In the genomic region with DNA sequence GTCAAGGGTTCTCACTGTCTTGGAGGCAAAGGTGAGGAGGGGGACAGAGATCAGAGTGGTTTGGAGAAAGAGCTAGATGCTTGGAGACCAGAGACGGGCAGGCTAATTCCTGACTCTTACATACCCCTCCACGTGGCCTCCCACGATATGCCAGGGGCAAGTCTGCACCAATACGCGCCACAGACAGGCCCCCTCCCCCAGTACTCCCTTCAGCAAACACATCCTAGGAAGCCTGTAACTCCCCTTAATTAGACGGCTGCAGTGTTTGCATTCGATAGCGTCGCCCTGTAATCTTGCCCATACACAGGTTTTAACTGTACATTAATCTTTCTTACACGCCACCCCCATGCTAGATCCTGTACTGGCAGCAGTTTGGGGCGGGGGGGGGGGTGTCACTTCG, we compare ENCODE assay signal across 10 mouse cellular contexts. TPM values are rescaled to one million over a fixed set of nuclear protein-coding genes. Genes with fewer than 3 reads are reported as not detected.
DNase-seq lines count a peak whose midpoint lies in the region; ATAC-seq and TF ChIP-seq lines count a peak whose summit lies in the region.
"Had no signal": no experiment of that assay in that cellular context is flagged by ENCODE, and none has a peak within 500 bp of the region (broad histone marks: within the 10 kb centered on the region; RNA-seq: fewer than 3 reads in every experiment).

No protein-coding gene starts in this region.

- H3K27me3 ChIP-seq in midbrain, embryonic 11.5 days (ENCODE audit: control insufficient read depth, insufficient read depth, low read length), result no peaks in the 10 kb centered on the region
- H3K27me3 ChIP-seq in midbrain, embryonic 10.5 days (ENCODE audit: low read depth, poor library complexity, severe bottlenecking), result peaks cover 8% of the 10 kb centered on the region; the same call in 1 of the 2 replicates
- H3K27me3 ChIP-seq in hindbrain, postnatal 0 days (ENCODE audit: insufficient read depth, low read length), result no peaks in the 10 kb centered on the region
- H3K27me3 ChIP-seq in stomach, embryonic 14.5 days (ENCODE audit: control insufficient read depth, insufficient read depth, low read length), result no peaks in the 10 kb centered on the region

- H3K27ac ChIP-seq in midbrain, embryonic 11.5 days (ENCODE audit: low read depth, low read length), result no peak overlapping the region
- H3K27ac ChIP-seq in midbrain, embryonic 10.5 days (replicated peaks), result no peak overlapping the region
- H3K27ac ChIP-seq in hindbrain, postnatal 0 days, result 0 out of 2 replicates have a peak overlapping the region, but pooled peaks have one; percentile 20
- H3K27ac ChIP-seq in stomach, embryonic 14.5 days (ENCODE audit: low read length), result no peak overlapping the region; the same call in 1 of the 2 replicates
- H3K27ac ChIP-seq: macrophage had no signal

- no peaks in the 10 kb centered on the region for H3K36me3 ChIP-seq in midbrain, embryonic 11.5 days (ENCODE audit: control insufficient read depth, insufficient read depth, low read length)
- no peaks in the 10 kb centered on the region for H3K36me3 ChIP-seq in midbrain, embryonic 10.5 days
- no peaks in the 10 kb centered on the region for H3K36me3 ChIP-seq in hindbrain, postnatal 0 days (ENCODE audit: insufficient read depth, low read length)
- H3K36me3 ChIP-seq in stomach, embryonic 14.5 days (ENCODE audit: control insufficient read depth, insufficient read depth, low read length), result no peaks in the 10 kb centered on the region

- H3K9me3 ChIP-seq in midbrain, embryonic 11.5 days (ENCODE audit: control insufficient read depth, low read length), result no peaks in the 10 kb centered on the region
- H3K9me3 ChIP-seq in midbrain, embryonic 10.5 days (replicated peaks), result no peaks in the 10 kb centered on the region
- no peaks in the 10 kb centered on the region for H3K9me3 ChIP-seq in hindbrain, postnatal 0 days (ENCODE audit: low read length)
- no peaks in the 10 kb centered on the region for H3K9me3 ChIP-seq in stomach, embryonic 14.5 days (ENCODE audit: control insufficient read depth, low read depth, low read length)

- WGBS in midbrain, embryonic 11.5 days, result 19% methylated on average over 12 of the region's 12 CpGs
- WGBS in midbrain, embryonic 10.5 days, result 16% methylated on average over 12 of the region's 12 CpGs
- 9% methylated on average over 12 of the region's 12 CpGs for WGBS in hindbrain, postnatal 0 days
- WGBS in stomach, embryonic 14.5 days, result 3% methylated on average over 12 of the region's 12 CpGs

- peaks cover 13% of the 10 kb centered on the region for H3K4me1 ChIP-seq in midbrain, embryonic 11.5 days (ENCODE audit: control insufficient read depth, insufficient read depth, low read length)
- peaks cover 32% of the 10 kb centered on the region for H3K4me1 ChIP-seq in midbrain, embryonic 10.5 days
- peaks cover 13% of the 10 kb centered on the region for H3K4me1 ChIP-seq in hindbrain, postnatal 0 days (ENCODE audit: insufficient read depth, low read length)
- peaks cover 22% of the 10 kb centered on the region for H3K4me1 ChIP-seq in stomach, embryonic 14.5 days (ENCODE audit: control insufficient read depth, insufficient read depth, low read length)

- no peak overlapping the region for H3K9ac ChIP-seq in midbrain, embryonic 11.5 days (ENCODE audit: low read length)
- H3K9ac ChIP-seq in hindbrain, postnatal 0 days (replicated peaks; ENCODE audit: low read length), result no peak overlapping the region; the same call in 1 of the 2 replicates
- H3K9ac ChIP-seq in stomach, embryonic 14.5 days (replicated peaks; ENCODE audit: low read depth, low read length), result no peak overlapping the region

- H3K4me3 ChIP-seq in midbrain, embryonic 11.5 days (ENCODE audit: low read depth, low read length), result no peak overlapping the region
- no peak overlapping the region for H3K4me3 ChIP-seq in midbrain, embryonic 10.5 days
- H3K4me3 ChIP-seq in hindbrain, postnatal 0 days (ENCODE audit: low read length), result no peak overlapping the region
- no peak overlapping the region for H3K4me3 ChIP-seq in stomach, embryonic 14.5 days (ENCODE audit: low read depth, low read length)

- ATAC-seq in midbrain, embryonic 11.5 days (ENCODE audit: low FRiP score), result peak; percentile 54; the same call in 1 of the 2 replicates
- peak; percentile 33; the same call in 1 of the 2 replicates for ATAC-seq in hindbrain, postnatal 0 days
- ATAC-seq in stomach, embryonic 14.5 days (ENCODE audit: insufficient number of reproducible peaks, insufficient read depth, low FRiP score, low read depth), result peak; percentile 80

- peak; percentile 43 for DNase-seq in embryo, embryonic 11 days
- no peak for DNase-seq in embryo, embryonic 10 days (ENCODE audit: low spot score)
- DNase-seq in midbrain, embryonic 11.5 days (ENCODE audit: low spot score, missing footprints), result peak; percentile 78
- no peak for DNase-seq in midbrain, embryonic 10.5 days (ENCODE audit: low spot score)
- no peak for DNase-seq in hindbrain, postnatal 0 days (ENCODE audit: low spot score)
- DNase-seq in layer of hippocampus, postnatal 10 days (ENCODE audit: low spot score in 2 of 2), result no peak
- DNase-seq in right cerebral cortex, postnatal 25 days, result no peak
- DNase-seq: cerebellum, adult 11 months had no signal

- no peak for TF ChIP-seq CTCF in hindbrain, postnatal 0 days (IDR thresholded peaks at IDR 0.05; ENCODE audit: low read depth)

- no peak overlapping the region for H3K4me2 ChIP-seq in midbrain, embryonic 11.5 days
- H3K4me2 ChIP-seq in hindbrain, postnatal 0 days (ENCODE audit: low read depth, low read length), result peak overlapping the region; percentile 23; the same call in 1 of the 2 replicates
- peak overlapping the region; percentile 8 for H3K4me2 ChIP-seq in stomach, embryonic 14.5 days (replicated peaks; ENCODE audit: low read depth, low read length)

RNA-seq across cellular contexts. Expression of a gene that starts 14.5 kb away (rescaled TPM):
- polyA plus RNA-seq in midbrain, embryonic 11.5 days (2014; fragmentation: Nextera tagmentation; extraction: Ambion mirVana), result 9.6 and 10.1 TPM in 2 replicates
- 5.3 and 9.5 TPM in 2 replicates for polyA plus RNA-seq in midbrain, embryonic 10.5 days (2016; fragmentation: Nextera tagmentation; extraction: Ambion mirVana)
- total RNA-seq in hindbrain, postnatal 0 days (2014; rRNA removed), result 27.8 and 38.6 TPM in 2 replicates
- 9.8 and 10.0 TPM in 2 replicates for polyA plus RNA-seq in hindbrain, postnatal 0 days (2015; fragmentation: Nextera tagmentation; extraction: Ambion mirVana)
- polyA plus RNA-seq in stomach, embryonic 14.5 days (2014; fragmentation: Nextera tagmentation; extraction: Ambion mirVana), result 2.5 and 4.1 TPM in 2 replicates
- 10 to 100 TPM; 24.0 to 34.8 TPM for total RNA-seq in layer of hippocampus, postnatal 10 days (2021)
- polyA plus RNA-seq: macrophage had no signal

Comparison
In these comparisons a context has a peak if more than half of its experiments do, and no peak if none do; other contexts are left out.
1. DNase-seq: peak in embryo, embryonic 11 days (single experiment) and midbrain, embryonic 11.5 days (single experiment); none in embryo, embryonic 10 days (single experiment), midbrain, embryonic 10.5 days (single experiment), hindbrain, postnatal 0 days (single experiment), layer of hippocampus, postnatal 10 days (0 of 2) and right cerebral cortex, postnatal 25 days (single experiment).
2. Peak in every context shown above with its lines, with median percentiles within 50 percentile points of each other: ATAC-seq.